Mouse (Mus musculus) forebrain, embryonic 16.5 days (tissue): Measurements from ENCODE around the gene Aagab. TPM values are rescaled to one million over a fixed set of nuclear protein-coding genes. Genes with fewer than 3 reads are reported as not detected.

ENCODE experiments used
- ATAC-seq: fragments of 200-750 bp; cut with Nextera tagmentation; 2 replicates; pipeline ENCODE4 v1.8.0; 2017; ENCODE audit warnings: mild to moderate bottlenecking, moderate library complexity
- H3K27ac ChIP-seq: fragments of 300-500 bp; sonication (generic); 2 replicates; pipeline ENCODE4 v1.5.1; 2014; ENCODE audit warnings: low read length, control low read depth
- H3K27me3 ChIP-seq: fragments of 300-500 bp; sonication (generic); replicated peaks from 2 replicates; pipeline ENCODE4 v1.6.1; 2014; ENCODE audit warnings: low read length; ENCODE audit not compliant: control insufficient read depth, insufficient read depth
- H3K36me3 ChIP-seq: fragments of 300-500 bp; sonication (generic); 2 replicates; pipeline ENCODE4 v1.6.1; 2014; ENCODE audit not compliant: control insufficient read depth, insufficient read depth
- H3K4me1 ChIP-seq: fragments of 300-500 bp; sonication (generic); replicated peaks from 2 replicates; pipeline ENCODE4 v1.6.1; 2014; ENCODE audit warnings: low read length; ENCODE audit not compliant: control insufficient read depth, insufficient read depth
- H3K4me2 ChIP-seq: fragments of 300-500 bp; sonication (generic); 2 replicates; pipeline ENCODE4 v1.6.1; 2014; ENCODE audit warnings: mild to moderate bottlenecking, low read length, control low read depth
- H3K4me3 ChIP-seq: fragments of 300-500 bp; sonication (generic); replicated peaks from 2 replicates; pipeline ENCODE4 v1.5.1; 2014; ENCODE audit warnings: mild to moderate bottlenecking, low read length, control low read depth
- H3K9ac ChIP-seq: fragments of 300-500 bp; sonication (generic); replicated peaks from 2 replicates; pipeline ENCODE4 v1.6.1; 2014; ENCODE audit warnings: low read depth, low read length, control low read depth
- H3K9me3 ChIP-seq: fragments of 300-500 bp; sonication (generic); 2 replicates; pipeline ENCODE4 v1.6.1; 2016; ENCODE audit warnings: low read length; ENCODE audit not compliant: control insufficient read depth
- WGBS: fragments of 180-500 bp; shearing (Covaris S2); extraction: QIAGEN DNeasy Blood & Tissue Kit; methylation state at CpG from one replicate; pipeline ENCODE4 v1.1.7; 2014; 5-methylcytosine and 5-hydroxymethylcytosine counted together
- polyA plus RNA-seq: library from polyadenylated mRNA; unstranded; fragments of >200 nt; fragmentation: Nextera tagmentation; extraction: Ambion mirVana; gene quantifications from 2 replicates; pipeline ENCODE4 v1.2.1, GENCODE M21; 2015

Aagab gene
- polyA plus RNA-seq, 1 experiment from 2014 or later, result 58.5 TPM

GRCm38 (mm10) chr9:63650905-63651304 is 48.4 kb downstream of the Aagab start:
- ATAC-seq, result 0 out of 2 replicates have a peak, but pooled peaks have one; percentile 20
- Histone ChIP-seq H3K4me3 (no peak overlapping the region), H3K9me3 (no peaks in the 10 kb centered on the region), H3K9ac (no peak overlapping the region), H3K36me3 (no peaks in the 10 kb centered on the region), H3K27ac (no peak overlapping the region), H3K4me2 (no peak overlapping the region), H3K27me3 (no peaks in the 10 kb centered on the region), H3K4me1 (peaks cover 20% of the 10 kb centered on the region)
- 78% methylated on average over 14 of the region's 14 CpGs for WGBS

- WGBS, result 76% methylated on average over 11 of the region's 11 CpGs
- no peak for ATAC-seq
- no peak overlapping the region for H3K27ac ChIP-seq
- no peak overlapping the region for H3K9ac ChIP-seq
- H3K27me3 ChIP-seq, result no peaks in the 10 kb centered on the region
- H3K36me3 ChIP-seq, result no peaks in the 10 kb centered on the region
- H3K9me3 ChIP-seq, result no peaks in the 10 kb centered on the region
- peaks cover 20% of the 10 kb centered on the region for H3K4me1 ChIP-seq
- H3K4me2 ChIP-seq, result no peak overlapping the region
- no peak overlapping the region for H3K4me3 ChIP-seq
Observed at GRCm38 (mm10) chr9:63651594-63651993, 49.1 kb downstream of the Aagab start.

GRCm38 (mm10) chr9:63653666-63654065 is 51.2 kb downstream of the Aagab start:
- Histone ChIP-seq H3K4me2 (no peak overlapping the region), H3K27ac (no peak overlapping the region), H3K4me1 (peaks cover 23% of the 10 kb centered on the region), H3K9ac (no peak overlapping the region), H3K9me3 (no peaks in the 10 kb centered on the region), H3K4me3 (no peak overlapping the region), H3K27me3 (no peaks in the 10 kb centered on the region), H3K36me3 (no peaks in the 10 kb centered on the region)
- ATAC-seq, result no peak
- WGBS, result 10% methylated on average over 7 of the region's 7 CpGs

GRCm38 (mm10) chr9:63654575-63654974 is 52.1 kb downstream of the Aagab start:
- no peak overlapping the region for H3K27ac ChIP-seq
- no peaks in the 10 kb centered on the region for H3K27me3 ChIP-seq
- no peaks in the 10 kb centered on the region for H3K9me3 ChIP-seq
- ATAC-seq, result no peak
- H3K4me3 ChIP-seq, result no peak overlapping the region
- WGBS, result 92% methylated on average over 8 of the region's 8 CpGs
- peaks cover 29% of the 10 kb centered on the region for H3K4me1 ChIP-seq
- H3K4me2 ChIP-seq, result no peak overlapping the region
- H3K36me3 ChIP-seq, result no peaks in the 10 kb centered on the region
- H3K9ac ChIP-seq, result no peak overlapping the region

GRCm38 (mm10) chr9:63655092-63655491 is 52.6 kb downstream of the Aagab start:
- Histone ChIP-seq H3K4me3 (no peak overlapping the region), H3K36me3 (no peaks in the 10 kb centered on the region), H3K4me1 (peaks cover 32% of the 10 kb centered on the region), H3K27ac (no peak overlapping the region), H3K4me2 (no peak overlapping the region), H3K27me3 (no peaks in the 10 kb centered on the region), H3K9ac (no peak overlapping the region), H3K9me3 (no peaks in the 10 kb centered on the region)
- WGBS, result 33% methylated on average over 1 of the region's 1 CpGs
- ATAC-seq, result no peak

GRCm38 (mm10) chr9:63657167-63657566 is 54.7 kb downstream of the Aagab start:
- no peak overlapping the region for H3K4me2 ChIP-seq
- WGBS, result 85% methylated on average over 4 of the region's 4 CpGs
- H3K27me3 ChIP-seq, result no peaks in the 10 kb centered on the region
- no peaks in the 10 kb centered on the region for H3K9me3 ChIP-seq
- H3K36me3 ChIP-seq, result no peaks in the 10 kb centered on the region
- no peak overlapping the region for H3K9ac ChIP-seq
- peaks cover 24% of the 10 kb centered on the region for H3K4me1 ChIP-seq
- H3K27ac ChIP-seq, result no peak overlapping the region
- H3K4me3 ChIP-seq, result no peak overlapping the region
- ATAC-seq, result no peak

GRCm38 (mm10) chr9:63658436-63658835 is 56.0 kb downstream of the Aagab start:
- no peak overlapping the region for H3K27ac ChIP-seq
- no peak overlapping the region for H3K4me2 ChIP-seq
- H3K27me3 ChIP-seq, result no peaks in the 10 kb centered on the region
- H3K4me1 ChIP-seq, result peaks cover 18% of the 10 kb centered on the region
- 85% methylated on average over 9 of the region's 9 CpGs for WGBS
- no peak for ATAC-seq
- H3K9ac ChIP-seq, result no peak overlapping the region
- H3K36me3 ChIP-seq, result no peaks in the 10 kb centered on the region
- H3K4me3 ChIP-seq, result no peak overlapping the region
- no peaks in the 10 kb centered on the region for H3K9me3 ChIP-seq

GRCm38 (mm10) chr9:63658970-63659371 is 56.5 kb downstream of the Aagab start:
- peaks cover 14% of the 10 kb centered on the region for H3K4me1 ChIP-seq
- H3K9me3 ChIP-seq, result no peaks in the 10 kb centered on the region
- 19% methylated on average over 5 of the region's 5 CpGs for whole genome bisulfite sequencing
- peak; percentile 82 for ATAC-seq
- no peak overlapping the region for H3K9ac ChIP-seq
- no peaks in the 10 kb centered on the region for H3K36me3 ChIP-seq
- no peak overlapping the region for H3K4me3 ChIP-seq
- no peak overlapping the region for H3K4me2 ChIP-seq
- H3K27ac ChIP-seq, result no peak overlapping the region
- no peaks in the 10 kb centered on the region for H3K27me3 ChIP-seq

GRCm38 (mm10) chr9:63660061-63660460 is 57.6 kb downstream of the Aagab start:
- Histone ChIP-seq H3K36me3 (no peaks in the 10 kb centered on the region), H3K4me1 (peaks cover 19% of the 10 kb centered on the region), H3K27ac (no peak overlapping the region), H3K27me3 (no peaks in the 10 kb centered on the region), H3K4me3 (no peak overlapping the region), H3K4me2 (no peak overlapping the region), H3K9ac (no peak overlapping the region), H3K9me3 (no peaks in the 10 kb centered on the region)
- 97% methylated on average over 4 of the region's 4 CpGs for WGBS
- ATAC-seq, result no peak

GRCm38 (mm10) chr9:63660691-63661090 is 58.2 kb downstream of the Aagab start:
- Histone ChIP-seq H3K9ac (no peak overlapping the region), H3K27me3 (no peaks in the 10 kb centered on the region), H3K4me2 (no peak overlapping the region), H3K36me3 (no peaks in the 10 kb centered on the region), H3K4me3 (no peak overlapping the region), H3K27ac (no peak overlapping the region), H3K9me3 (no peaks in the 10 kb centered on the region), H3K4me1 (peaks cover 23% of the 10 kb centered on the region)
- WGBS, result 94% methylated on average over 3 of the region's 3 CpGs
- ATAC-seq, result no peak
